Mouse (Mus musculus): ENCODE measurements around the gene Sectm1b. TPM values are rescaled to one million over a fixed set of nuclear protein-coding genes. Genes with fewer than 3 reads are reported as not detected.
"Not testable (repeated sequence)": the region's sequence is repeated elsewhere in the genome, so short reads cannot be mapped to it uniquely, and the experiment has no call there.

The Sectm1b gene
- polyA plus RNA-seq, 1 experiment from 2014 or later: not detected

DNA sequence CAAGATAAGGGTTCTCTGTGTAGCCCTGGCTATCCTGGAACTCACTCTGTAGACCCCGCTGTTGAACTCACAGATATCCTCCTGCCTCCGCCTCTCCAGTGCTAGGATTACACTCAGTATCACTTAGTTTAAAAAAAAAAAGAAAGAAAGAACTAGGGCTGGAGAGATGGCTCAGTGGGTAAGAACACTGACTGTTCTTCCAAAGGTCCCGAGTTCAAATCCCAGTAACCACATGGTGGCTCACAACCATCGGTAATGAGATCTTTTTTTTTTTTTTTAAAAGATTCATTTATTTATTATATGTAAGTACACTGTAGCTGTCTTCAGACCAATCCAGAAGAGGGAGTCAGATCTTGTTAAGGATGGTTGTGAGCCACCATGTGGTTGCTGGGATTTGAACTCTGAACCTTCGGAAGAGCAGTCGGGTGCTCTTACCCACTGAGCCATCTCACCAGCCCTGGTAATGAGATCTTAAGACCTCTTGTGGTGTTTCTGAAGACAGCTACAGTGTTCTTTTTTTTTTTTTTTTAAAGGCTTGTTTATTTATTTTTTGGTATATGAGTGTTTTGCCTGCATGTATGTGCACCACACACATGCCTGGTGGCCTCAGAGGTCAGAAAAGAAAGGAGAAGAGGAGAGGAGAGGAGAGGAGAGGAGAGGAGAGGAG is 2.8 kb downstream of the Sectm1b start:
- not testable (repeated sequence) for H3K9ac ChIP-seq; H3K4me3 ChIP-seq; H3K4me1 ChIP-seq (replicated peaks); H3K9me3 ChIP-seq; H3K36me3 ChIP-seq; H3K4me2 ChIP-seq; H3K27me3 ChIP-seq; ATAC-seq (ENCODE audit: low FRiP score); H3K27ac ChIP-seq
- WGBS: 97% methylated on average over 6 of the region's 6 CpGs

GRCm38 (mm10) chr11:121059471-121059870 is 3.9 kb downstream of the Sectm1b start:
- H3K27me3 ChIP-seq: 0 out of 2 replicates have a peak, but pooled peaks cover 3% of the 10 kb centered on the region
- H3K36me3 ChIP-seq: no peaks in the 10 kb centered on the region
- no peaks in the 10 kb centered on the region for H3K4me1 ChIP-seq (replicated peaks)
- H3K4me3 ChIP-seq: no peak overlapping the region
- ATAC-seq (ENCODE audit: low FRiP score): no peak
- H3K4me2 ChIP-seq: no peak overlapping the region
- no peak overlapping the region for H3K9ac ChIP-seq
- no peak overlapping the region for H3K27ac ChIP-seq
- 89% methylated on average over 4 of the region's 4 CpGs for WGBS
- H3K9me3 ChIP-seq: no peaks in the 10 kb centered on the region

DNA sequence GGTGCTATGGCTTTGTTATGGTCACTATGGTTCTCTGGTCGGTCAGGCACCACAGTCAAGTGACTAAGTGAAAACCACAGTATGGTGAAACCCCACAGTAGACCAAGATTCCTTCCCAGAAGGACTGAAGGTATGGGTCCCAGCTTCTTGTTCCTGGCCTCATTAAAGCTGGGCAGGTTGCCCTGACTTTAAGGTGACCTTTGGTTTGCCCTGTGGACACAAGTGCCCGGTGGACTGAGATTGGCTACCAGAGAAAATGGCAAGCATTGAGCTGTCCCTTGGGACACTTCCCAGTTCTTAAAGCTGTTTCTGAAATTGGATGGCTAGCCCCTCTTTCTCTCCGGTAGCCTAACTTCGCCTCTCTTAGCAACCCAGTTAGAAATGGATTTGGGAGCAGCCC is 4.4 kb downstream of the Sectm1b start:
- Histone ChIP-seq H3K4me3 (no peak overlapping the region), H3K36me3 (no peaks in the 10 kb centered on the region), H3K4me1 (replicated peaks) (no peaks in the 10 kb centered on the region), H3K9me3 (no peaks in the 10 kb centered on the region), H3K9ac (no peak overlapping the region), H3K27me3 (0 out of 2 replicates have a peak, but pooled peaks cover 3% of the 10 kb centered on the region), H3K27ac (no peak overlapping the region), H3K4me2 (no peak overlapping the region)
- 92% methylated on average over 4 of the region's 4 CpGs for WGBS
- no peak for ATAC-seq (ENCODE audit: low FRiP score)

- H3K4me3 ChIP-seq: no peak overlapping the region
- H3K36me3 ChIP-seq: no peaks in the 10 kb centered on the region
- no peaks in the 10 kb centered on the region for H3K9me3 ChIP-seq
- 83% methylated on average over 5 of the region's 5 CpGs for WGBS
- no peak overlapping the region for H3K9ac ChIP-seq
- no peaks in the 10 kb centered on the region for H3K4me1 ChIP-seq (replicated peaks)
- ATAC-seq (ENCODE audit: low FRiP score): no peak
- no peak overlapping the region for H3K4me2 ChIP-seq
- H3K27ac ChIP-seq: no peak overlapping the region
- 0 out of 2 replicates have a peak, but pooled peaks cover 3% of the 10 kb centered on the region for H3K27me3 ChIP-seq
Observed at GRCm38 (mm10) chr11:121058122-121058521, 5.2 kb downstream of the Sectm1b start.

DNA sequence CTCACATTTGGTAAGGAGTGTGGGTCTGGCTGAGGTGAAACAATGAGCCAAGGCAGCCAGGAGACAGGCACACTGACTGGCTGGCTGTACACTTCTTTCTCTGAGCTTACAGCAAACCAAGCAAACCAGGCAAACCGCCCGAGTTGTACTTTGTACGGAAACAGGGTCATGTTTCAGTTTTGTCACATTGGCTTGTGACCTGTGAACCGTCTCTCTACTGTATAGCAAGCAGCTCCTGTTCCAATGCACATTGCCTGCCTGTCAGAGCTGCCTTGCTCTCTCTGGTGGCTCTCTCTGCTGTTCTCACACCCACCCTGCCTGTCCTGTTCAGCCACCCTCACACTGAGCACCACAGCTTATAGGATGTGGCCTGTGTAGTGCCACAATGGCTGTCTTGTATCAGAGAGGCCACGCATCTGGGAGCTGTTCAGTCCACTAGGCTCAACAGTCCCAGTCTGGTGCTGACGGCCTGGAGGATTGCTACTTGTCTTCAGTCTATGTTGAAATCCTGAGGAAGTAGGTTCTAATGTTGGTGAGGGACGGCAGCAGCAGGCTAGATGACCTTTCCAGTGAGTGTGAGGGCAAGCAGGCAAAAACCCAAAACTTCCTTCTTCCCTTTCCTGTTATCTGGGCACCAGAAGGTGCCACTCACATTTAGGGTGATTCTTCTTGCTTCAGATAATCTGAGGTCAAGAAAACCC is 6.7 kb downstream of the Sectm1b start:
- Histone ChIP-seq H3K9ac (no peak overlapping the region), H3K4me1 (replicated peaks) (no peaks in the 10 kb centered on the region), H3K4me2 (no peak overlapping the region), H3K4me3 (no peak overlapping the region), H3K27me3 (0 out of 2 replicates have a peak, but pooled peaks cover 3% of the 10 kb centered on the region), H3K36me3 (no peaks in the 10 kb centered on the region), H3K9me3 (no peaks in the 10 kb centered on the region), H3K27ac (no peak overlapping the region)
- WGBS: 81% methylated on average over 7 of the region's 7 CpGs
- no peak for ATAC-seq (ENCODE audit: low FRiP score)

DNA sequence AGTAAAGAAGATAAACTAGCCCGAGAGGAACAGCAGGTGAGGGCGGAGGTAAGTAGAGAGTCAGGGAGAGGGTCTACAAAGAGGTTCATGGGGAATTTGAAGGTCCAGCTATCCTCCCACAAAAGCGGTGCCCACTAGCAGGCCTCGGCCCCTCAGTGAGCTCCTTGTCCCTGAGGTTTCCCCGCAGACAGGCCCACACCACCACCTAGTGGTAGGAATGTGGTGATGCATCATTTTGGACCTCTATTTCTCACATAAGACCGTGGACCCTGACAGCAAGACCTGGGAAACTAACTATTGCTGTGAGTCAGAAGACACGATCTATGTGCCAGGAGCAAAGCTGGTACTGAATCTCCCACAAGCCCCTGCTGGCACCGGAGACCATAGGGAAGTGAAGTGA is 9.8 kb downstream of the Sectm1b start:
- Histone ChIP-seq H3K27ac (no peak overlapping the region), H3K4me3 (no peak overlapping the region), H3K4me1 (replicated peaks) (no peaks in the 10 kb centered on the region), H3K9ac (no peak overlapping the region), H3K36me3 (no peaks in the 10 kb centered on the region), H3K9me3 (no peaks in the 10 kb centered on the region), H3K4me2 (no peak overlapping the region), H3K27me3 (0 out of 2 replicates have a peak, but pooled peaks cover 8% of the 10 kb centered on the region)
- no peak for ATAC-seq (ENCODE audit: low FRiP score)
- 15% methylated on average over 8 of the region's 8 CpGs for WGBS

GRCm38 (mm10) chr11:121052387-121052786 is 11.0 kb downstream of the Sectm1b start:
- Histone ChIP-seq H3K9me3 (no peaks in the 10 kb centered on the region), H3K4me2 (no peak overlapping the region), H3K27ac (no peak overlapping the region), H3K9ac (no peak overlapping the region), H3K27me3 (0 out of 2 replicates have a peak, but pooled peaks cover 8% of the 10 kb centered on the region), H3K4me3 (no peak overlapping the region), H3K4me1 (replicated peaks) (no peaks in the 10 kb centered on the region), H3K36me3 (no peaks in the 10 kb centered on the region)
- WGBS: 77% methylated on average over 4 of the region's 4 CpGs
- ATAC-seq (ENCODE audit: low FRiP score): no peak

DNA sequence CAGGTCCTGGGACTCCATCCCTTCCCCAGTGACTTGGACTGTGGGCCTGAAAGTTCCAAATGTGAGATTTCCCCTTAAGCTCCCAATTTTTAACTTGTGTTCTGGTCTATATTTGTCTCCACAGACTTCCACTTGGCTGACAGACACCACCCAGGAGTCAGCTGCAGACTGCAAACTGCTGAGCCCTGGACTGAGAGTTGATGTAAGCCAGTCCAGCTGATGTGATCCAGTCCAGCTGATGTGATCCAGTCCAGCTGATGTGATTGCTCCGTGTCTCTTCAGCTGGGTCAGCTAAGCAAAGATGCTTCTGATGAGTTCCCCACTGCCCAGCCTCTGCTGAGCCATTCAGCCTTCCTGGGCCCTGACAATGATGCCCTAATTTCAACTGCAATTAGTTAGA is 11.6 kb downstream of the Sectm1b start:
- WGBS: 60% methylated on average over 1 of the region's 1 CpGs

DNA sequence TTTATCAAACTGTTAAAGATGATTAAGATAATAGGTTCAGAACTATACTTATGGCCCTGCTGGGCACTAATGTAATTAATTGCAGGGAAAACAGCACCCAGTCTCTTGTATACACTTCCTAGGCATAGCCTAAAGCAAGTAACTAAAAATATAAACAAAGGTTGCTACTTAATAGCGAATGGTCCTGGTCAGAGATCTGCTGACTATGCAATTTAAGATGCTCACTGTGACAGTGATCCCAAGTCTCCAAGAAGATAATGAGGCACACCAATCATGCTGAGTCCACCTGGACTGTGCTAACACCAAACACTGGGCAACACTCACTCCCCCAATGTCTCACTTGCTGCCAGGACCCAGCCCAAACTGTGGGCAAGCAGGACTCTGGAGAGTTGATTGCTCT is 13.5 kb downstream of the Sectm1b start:
- Histone ChIP-seq H3K4me1 (replicated peaks) (no peaks in the 10 kb centered on the region), H3K4me2 (no peak overlapping the region), H3K4me3 (no peak overlapping the region), H3K27me3 (0 out of 2 replicates have a peak, but pooled peaks cover 11% of the 10 kb centered on the region), H3K9ac (no peak overlapping the region), H3K27ac (no peak overlapping the region), H3K9me3 (no peaks in the 10 kb centered on the region), H3K36me3 (no peaks in the 10 kb centered on the region)
- WGBS: 64% methylated on average over 1 of the region's 1 CpGs
- ATAC-seq (ENCODE audit: low FRiP score): no peak

More for the DNA sequence above, 11.6 kb downstream of the Sectm1b start:
- Histone ChIP-seq H3K36me3 (no peaks in the 10 kb centered on the region), H3K4me3 (no peak overlapping the region), H3K4me2 (no peak overlapping the region), H3K9me3 (no peaks in the 10 kb centered on the region), H3K27me3 (0 out of 2 replicates have a peak, but pooled peaks cover 11% of the 10 kb centered on the region), H3K9ac (no peak overlapping the region), H3K4me1 (replicated peaks) (no peaks in the 10 kb centered on the region), H3K27ac (no peak overlapping the region)
- no peak for ATAC-seq (ENCODE audit: low FRiP score)

DNA sequence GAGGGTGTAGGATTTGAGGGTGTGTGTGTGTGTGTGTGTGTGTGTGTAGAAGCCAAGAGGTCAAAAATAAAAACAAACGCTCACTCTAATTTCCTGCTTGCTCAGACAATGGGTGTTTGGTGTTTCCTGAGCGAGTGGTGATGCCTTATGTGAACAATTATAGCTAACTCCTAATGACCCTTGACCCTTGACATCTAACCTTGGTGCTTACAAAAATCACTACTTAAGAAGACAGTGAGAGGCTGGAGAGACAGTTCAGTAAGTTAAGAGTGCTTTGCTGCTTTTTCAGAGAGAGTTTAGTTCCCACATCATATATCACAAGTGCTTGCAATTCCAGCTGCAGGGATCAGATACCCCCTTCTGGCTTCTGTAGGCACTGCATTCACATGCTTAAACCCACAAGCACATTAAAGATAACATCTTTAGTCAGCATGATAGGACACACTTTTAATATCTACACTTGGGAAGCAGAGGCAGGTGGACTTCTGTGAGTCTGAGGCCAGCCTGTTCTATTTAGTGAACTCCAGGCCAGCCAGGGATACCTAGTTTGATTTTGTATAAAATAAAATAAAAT is 15.5 kb downstream of the Sectm1b start:
- peaks cover 17% of the 10 kb centered on the region; the same call in 1 of the 2 replicates for H3K27me3 ChIP-seq
- no peak for ATAC-seq (ENCODE audit: low FRiP score)
- H3K4me1 ChIP-seq (replicated peaks): no peaks in the 10 kb centered on the region
- no peaks in the 10 kb centered on the region for H3K9me3 ChIP-seq
- H3K9ac ChIP-seq: no peak overlapping the region
- no peak overlapping the region for H3K4me3 ChIP-seq
- 71% methylated on average over 2 of the region's 2 CpGs for whole genome bisulfite sequencing
- no peak overlapping the region for H3K27ac ChIP-seq
- no peak overlapping the region for H3K4me2 ChIP-seq
- no peaks in the 10 kb centered on the region for H3K36me3 ChIP-seq

DNA sequence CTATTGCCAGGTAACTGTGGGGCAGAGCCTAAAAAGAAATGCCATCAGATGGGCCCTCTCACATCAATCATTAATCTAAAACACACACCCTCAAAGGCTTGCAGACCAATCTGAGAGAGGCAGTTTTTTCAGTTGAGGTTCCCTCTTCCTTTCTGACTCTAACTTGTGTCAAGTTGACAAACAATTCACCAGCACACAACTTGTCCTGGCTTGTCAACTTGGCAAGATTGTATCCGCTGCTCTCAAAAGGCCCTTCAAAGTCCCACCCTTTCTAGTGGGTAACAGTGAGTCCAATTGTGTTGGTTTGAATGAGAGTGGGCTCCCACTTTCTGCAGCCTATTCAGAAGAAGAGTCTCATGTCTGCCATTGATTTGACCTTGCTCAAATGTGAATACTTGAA is 18.1 kb downstream of the Sectm1b start:
- Histone ChIP-seq H3K4me1 (replicated peaks) (no peaks in the 10 kb centered on the region), H3K4me3 (no peak overlapping the region), H3K36me3 (no peaks in the 10 kb centered on the region), H3K9ac (no peak overlapping the region), H3K27ac (no peak overlapping the region), H3K9me3 (no peaks in the 10 kb centered on the region), H3K4me2 (no peak overlapping the region), H3K27me3 (peaks cover 25% of the 10 kb centered on the region; the same call in 1 of the 2 replicates)
- ATAC-seq (ENCODE audit: low FRiP score): no peak
- WGBS: 51% methylated on average over 1 of the region's 1 CpGs

- H3K4me3 ChIP-seq; H3K36me3 ChIP-seq; H3K27ac ChIP-seq; H3K9ac ChIP-seq; H3K9me3 ChIP-seq; H3K4me1 ChIP-seq (replicated peaks); H3K4me2 ChIP-seq; ATAC-seq (ENCODE audit: low FRiP score): not testable (repeated sequence)
- peaks cover 23% of the 10 kb centered on the region; the same call in 1 of the 2 replicates for H3K27me3 ChIP-seq
- 39% methylated on average over 1 of the region's 1 CpGs for WGBS
Observed at GRCm38 (mm10) chr11:121043025-121043424, 20.3 kb downstream of the Sectm1b start.
